Mouse (Mus musculus) monocyte, adult 2 months (primary cell): ENCODE results near the gene Sycp2.
A peak's percentile ranks its signal among the peaks of the same experiment; 100 is the strongest.

Experiments used
- DNase-seq, 2 experiments: peaks; one replicate each; pipeline ENCODE4 v3.0.0; 2022; ENCODE audit warnings: low spot score in 2 of 2, low read depth in 1 of 2

The Sycp2 gene

GRCm38 (mm10) chr2:178407053-178407815 is at the start of gene Sycp2:
Sycp2 (minus strand) TSS chr2:178407685.
- no peak for DNase-seq

DNA sequence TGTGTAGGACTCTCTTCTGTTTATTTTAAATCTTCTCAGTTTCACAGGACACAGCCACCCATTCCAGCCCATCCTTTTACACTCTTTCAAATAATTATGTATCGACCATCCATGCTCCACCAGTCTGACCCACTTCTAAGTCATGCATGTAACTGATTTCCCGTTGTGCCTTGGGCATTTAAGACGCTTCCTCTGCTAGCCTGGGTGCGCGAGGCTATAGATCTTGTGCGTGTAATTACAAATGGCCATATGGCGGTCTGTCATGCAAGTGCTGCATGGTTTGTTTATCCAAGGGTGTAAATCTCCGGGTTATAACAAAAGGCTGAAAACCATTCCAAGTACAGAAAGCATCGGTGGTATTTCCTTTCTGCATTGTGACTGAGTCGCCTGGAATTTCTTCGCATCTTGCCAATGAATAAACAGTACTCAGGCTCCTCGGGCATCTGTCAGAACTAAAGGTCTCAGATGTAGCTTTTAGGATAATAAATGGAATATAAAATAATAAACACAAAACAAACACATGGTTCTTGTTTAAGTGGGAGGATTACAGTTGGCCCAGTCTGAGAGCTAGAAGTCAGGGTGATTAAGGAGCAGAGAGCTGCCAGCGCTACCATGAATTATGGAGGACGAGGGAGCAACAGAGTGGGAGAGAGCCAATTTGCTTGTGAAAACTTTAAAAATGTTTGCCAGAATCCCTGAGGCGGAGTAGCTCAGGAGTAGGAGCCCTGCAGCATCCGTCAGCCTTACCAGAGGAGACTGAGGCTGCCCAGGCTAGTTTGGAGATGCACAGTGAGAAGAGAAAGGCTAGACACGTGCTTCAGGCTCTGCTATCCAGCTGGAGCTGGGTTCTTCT is 47.4 kb upstream of the Sycp2 start:
- no peak for DNase-seq

- DNase-seq, result no peak
Measured at GRCm38 (mm10) chr2:178450961-178451360, 43.5 kb upstream of the Sycp2 start.

GRCm38 (mm10) chr2:178450236-178450635 is 42.8 kb upstream of the Sycp2 start:
- no peak for DNase-seq

- no peak for DNase-seq
Measured at GRCm38 (mm10) chr2:178449386-178449785, 41.9 kb upstream of the Sycp2 start.

GRCm38 (mm10) chr2:178437311-178437710 is 29.8 kb upstream of the Sycp2 start:
- no peak for DNase-seq

DNA sequence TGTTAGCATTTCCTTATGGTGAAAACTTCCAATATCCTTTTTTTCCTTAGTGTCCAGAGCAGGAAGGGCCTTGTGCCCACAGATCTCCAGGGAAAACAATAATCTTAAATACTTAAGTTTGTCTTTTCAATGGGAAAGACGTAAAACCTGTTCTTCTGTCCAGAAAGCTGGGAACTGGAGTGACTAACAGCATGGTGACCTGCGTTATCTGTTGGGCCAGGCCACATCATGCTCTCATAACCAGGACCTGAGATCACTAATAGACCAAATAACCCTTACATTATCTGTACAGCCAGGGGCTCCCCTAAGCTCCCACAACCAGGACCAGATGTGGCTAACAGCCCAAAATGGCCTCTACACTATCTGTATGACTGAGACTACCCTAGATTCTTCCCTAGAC is 26.4 kb upstream of the Sycp2 start:
- DNase-seq, result no peak

DNA sequence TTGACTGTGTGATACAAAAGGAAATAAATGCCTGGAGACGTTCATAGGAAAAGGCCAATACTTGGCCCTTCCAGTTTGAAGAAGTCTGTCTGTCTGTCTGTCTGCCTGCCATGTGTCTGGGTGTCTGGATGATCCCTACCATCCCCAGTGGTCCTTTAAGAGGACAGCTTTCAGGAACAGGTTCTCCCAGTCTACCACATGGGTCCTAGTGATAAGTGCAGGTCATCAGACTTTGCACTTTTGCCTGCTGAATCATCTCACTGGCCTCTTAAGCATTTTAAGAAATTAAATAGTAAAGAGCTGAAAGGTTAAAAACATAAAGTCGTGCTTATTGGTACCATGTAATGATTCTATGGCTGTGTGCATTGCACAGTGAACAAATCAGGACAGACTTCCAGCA is 26.0 kb upstream of the Sycp2 start:
- no peak for DNase-seq

DNA sequence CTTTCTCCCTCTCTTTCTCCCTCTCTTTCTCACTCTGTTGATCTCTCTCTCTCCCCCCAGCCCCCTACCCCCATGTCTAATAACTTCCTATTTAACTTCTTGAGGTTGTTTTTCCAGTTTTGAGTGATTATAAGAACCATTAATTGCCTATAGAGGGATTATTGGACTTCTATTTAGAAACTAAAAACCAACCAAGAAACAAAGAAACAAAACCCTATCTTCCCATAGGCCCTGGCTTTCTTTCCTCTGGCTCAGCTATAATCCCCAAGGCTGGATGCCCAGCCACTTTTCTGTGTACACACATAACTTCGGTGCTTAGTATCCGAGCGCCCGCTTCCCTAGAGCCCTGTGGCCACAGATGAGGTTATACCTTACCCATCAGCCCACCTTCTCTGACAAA is 22.7 kb upstream of the Sycp2 start, which contains the start of gene Cdh26:
TSS of gene Cdh26 (plus strand) at position 301 of the 400 bp plus-strand sequence.
- DNase-seq, result no peak

DNA sequence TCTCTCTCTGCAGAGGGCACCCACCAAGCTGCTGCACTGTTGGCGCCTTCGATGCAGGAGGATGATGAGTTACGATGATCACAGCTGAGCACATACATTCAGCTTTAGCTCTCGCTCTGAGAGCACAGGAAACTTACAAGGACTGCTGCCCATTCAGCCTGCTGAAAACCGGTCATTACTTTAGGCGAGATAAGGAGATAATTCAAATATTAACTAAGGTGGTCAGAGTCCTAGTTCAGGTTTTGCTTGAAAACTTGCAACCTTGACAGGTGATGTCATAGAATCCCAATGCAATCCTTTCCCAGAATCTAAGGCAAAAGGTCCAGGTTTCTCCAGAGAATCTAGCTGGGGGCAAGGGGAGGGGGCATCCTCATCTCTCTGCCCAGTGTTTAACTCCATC is 21.9 kb upstream of the Sycp2 start:
- no peak for DNase-seq

DNA sequence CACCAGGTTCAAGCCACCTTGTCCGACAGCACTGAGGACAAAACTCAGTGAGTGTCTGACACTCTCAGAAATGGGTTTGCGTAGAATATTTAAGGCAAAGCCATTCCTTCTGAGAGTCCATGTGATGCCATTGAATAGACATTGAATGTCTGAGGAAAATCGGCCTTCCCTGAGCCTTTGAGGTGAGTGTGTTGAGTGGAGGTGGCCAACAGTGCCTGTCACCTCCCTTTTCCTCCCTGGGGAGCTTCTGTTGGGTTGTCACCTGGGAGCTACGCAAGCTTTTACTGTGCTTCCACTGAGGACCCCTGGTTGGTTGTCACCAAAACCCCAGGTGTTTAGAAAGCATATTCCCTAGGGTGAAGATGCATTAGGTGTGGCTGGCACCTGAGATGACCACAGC is 21.2 kb upstream of the Sycp2 start:
- DNase-seq, result no peak

DNA sequence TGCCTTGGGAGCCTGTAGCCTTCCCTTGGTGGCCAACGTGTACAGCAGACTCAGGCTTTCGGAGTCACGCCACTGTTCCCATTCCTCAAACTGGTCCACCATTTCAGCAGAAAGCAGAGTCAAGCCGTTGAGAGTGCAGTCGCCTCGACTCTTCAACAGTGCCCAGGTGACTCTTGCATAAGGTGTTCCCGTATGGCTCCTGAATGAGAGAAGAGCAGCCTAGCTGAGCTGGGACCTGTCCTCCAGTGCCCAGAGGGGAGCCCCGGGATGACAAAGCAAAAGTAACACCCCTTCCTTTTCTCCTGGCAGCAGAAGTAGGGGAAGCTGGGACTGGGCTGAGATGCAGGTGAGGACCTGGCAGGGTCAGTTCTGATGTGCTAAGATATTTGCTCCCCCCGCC is 20.7 kb upstream of the Sycp2 start:
- DNase-seq, result no peak

DNA sequence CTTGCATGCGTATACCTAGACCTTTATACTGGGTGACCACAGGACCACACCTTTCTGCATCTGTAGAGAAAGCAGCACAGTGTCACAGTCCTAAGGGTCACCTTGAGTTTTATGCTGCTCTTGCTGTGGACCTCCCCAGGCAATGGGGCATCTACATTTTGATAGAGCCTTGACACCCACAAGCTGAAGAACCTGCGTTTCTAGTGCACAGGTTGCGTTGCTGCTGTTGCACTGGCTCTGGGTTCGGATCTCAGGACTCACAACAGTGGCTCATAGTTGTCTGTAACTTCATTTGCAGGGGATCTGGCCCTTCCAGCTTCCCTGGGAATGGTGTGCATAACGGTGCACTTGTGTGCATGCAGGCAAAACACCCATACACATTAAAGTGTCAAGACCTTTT is 19.7 kb upstream of the Sycp2 start:
- DNase-seq, result no peak

GRCm38 (mm10) chr2:178426229-178426628 is 18.7 kb upstream of the Sycp2 start:
- DNase-seq, result no peak

DNA sequence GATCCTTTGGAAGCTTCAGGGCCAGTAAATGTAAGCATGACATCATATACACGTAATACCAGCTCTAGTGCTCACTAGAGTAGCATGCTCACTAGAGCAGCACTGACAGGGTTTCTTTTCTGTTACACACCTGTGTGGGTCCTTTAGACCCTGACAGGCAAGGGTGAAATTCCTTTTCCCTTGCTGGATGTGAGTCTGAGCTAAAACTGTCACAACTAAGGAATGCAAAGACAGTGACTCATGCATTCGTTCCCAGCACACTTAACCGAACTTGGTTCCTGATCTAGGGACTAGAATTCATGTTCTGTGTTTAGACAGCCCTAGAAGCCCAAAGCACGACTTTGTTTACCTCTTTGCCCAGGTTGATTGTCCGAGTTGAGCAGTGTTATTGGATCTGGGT is 15.7 kb upstream of the Sycp2 start:
- no peak for DNase-seq

DNA sequence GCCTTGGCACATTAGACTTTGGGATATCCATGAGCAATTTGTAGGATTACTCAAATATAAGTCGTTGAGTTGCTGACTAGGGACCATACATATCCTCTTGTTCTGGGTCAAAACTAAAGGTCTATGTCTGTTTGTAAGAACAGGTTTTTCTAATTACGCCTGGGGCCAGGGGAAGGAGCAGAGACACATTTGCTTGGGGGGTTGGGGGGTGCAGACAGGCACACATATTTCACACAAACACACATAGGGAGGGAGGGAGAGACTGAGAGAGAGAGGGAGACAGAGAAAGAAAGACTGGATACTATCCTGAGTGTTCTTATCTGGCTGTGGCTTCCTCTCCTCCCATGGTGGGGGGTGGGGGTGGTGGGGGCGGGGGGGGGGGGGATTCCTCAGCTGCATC is 14.7 kb upstream of the Sycp2 start:
- DNase-seq, result no peak

GRCm38 (mm10) chr2:178421603-178422002 is 14.1 kb upstream of the Sycp2 start:
- DNase-seq, result no peak

DNA sequence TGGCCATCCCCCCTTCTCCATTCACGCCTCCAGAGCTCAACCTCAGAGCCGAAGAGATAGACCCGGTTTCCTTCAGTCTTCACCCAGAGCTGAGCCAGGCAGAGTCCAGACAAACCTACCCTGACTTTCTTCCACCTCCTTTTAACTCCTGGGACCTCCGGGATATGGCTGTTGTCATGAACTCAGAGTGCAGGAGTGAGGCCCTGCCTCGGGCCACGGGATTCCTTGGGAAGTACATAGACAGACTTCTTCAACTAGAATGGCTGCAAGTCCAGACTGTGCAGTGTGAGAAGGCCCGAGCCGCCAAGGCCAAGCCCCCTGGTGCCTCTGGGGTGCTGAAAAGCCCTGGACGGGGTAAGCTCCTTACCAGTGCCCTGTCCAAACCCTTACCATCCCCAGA is 13.1 kb upstream of the Sycp2 start:
- DNase-seq, result no peak

DNA sequence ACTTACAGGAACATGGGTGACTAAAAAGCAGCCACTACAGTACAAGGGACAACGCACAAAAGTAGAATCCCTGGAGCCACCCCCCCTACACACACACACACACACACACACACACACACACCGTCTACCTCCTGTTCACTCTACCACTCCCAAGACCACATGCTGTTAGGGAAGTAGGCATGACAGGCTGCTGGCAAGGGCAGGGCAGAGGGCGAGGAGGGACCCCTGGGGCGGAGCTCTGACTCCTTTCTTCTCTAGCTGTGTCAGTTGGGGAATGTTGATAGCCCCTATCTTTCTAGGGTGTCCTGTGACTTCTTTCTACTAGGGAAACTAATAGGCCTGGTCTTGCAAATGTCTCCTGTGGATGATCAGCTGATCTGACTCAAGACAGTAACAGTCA is 9.5 kb upstream of the Sycp2 start:
- peak in 1 of 2 experiments; percentile 25 for DNase-seq

GRCm38 (mm10) chr2:178416427-178416826 is 8.9 kb upstream of the Sycp2 start:
- peak; percentile 28 to 70 for DNase-seq

GRCm38 (mm10) chr2:178415150-178415448 is 7.6 kb upstream of the Sycp2 start:
- no peak for DNase-seq
